Mouse (Mus musculus): Measurements from ENCODE around the gene Adamts8. TPM values are rescaled to one million over a fixed set of nuclear protein-coding genes. Genes with fewer than 3 reads are reported as not detected.

Adamts8 gene
- polyA plus RNA-seq, 1 experiment from 2014 or later, result 16.3 TPM

DNA sequence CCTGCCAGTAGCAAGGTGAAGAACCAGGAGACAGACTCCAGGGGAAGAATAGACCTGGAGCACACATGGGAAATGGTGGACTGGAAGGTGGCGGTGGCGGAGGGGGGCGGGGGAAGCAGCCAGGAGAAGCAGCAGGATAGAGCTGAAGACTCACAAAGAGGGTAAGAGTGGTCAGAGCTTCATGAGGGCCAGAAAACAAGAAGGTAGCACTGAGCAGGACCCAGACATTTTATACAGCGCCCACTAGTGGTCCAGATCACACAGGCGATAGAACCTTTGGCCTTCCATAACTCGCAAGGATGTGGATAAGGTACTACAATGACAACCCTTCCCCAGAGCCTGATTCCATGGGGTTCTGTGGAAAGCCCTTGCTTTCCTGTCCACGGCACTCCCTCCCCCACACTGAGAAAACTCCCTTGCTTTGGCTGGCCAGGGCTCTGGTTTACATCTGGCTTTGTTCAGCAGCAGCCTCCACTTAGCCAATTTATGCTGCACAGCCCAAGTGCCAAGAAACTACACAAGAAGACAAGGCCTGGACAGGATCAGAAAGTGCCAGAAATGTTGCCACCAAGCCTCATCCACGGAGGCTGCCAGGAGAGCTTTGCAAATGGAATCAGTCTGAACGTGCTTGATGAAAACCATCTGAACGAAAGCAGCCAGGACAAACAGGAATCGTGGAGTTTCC lies 34.1 kb downstream of the Adamts8 start:
- H3K4me2 ChIP-seq (ENCODE audit: low read length), result peak overlapping the region; percentile 5; the same call in 1 of the 2 replicates
- peaks cover 3% of the 10 kb centered on the region; the same call in 1 of the 2 replicates for H3K9me3 ChIP-seq (ENCODE audit: control insufficient read depth, low read length)
- no peaks in the 10 kb centered on the region for H3K36me3 ChIP-seq (ENCODE audit: control insufficient read depth, insufficient read depth, low read length)
- peaks cover 14% of the 10 kb centered on the region for H3K4me1 ChIP-seq (replicated peaks; ENCODE audit: control insufficient read depth, insufficient read depth, low read length)
- WGBS, result 42% methylated on average over 11 of the region's 11 CpGs
- DNase-seq (ENCODE audit: low spot score), result peak; percentile 75
- H3K4me3 ChIP-seq (ENCODE audit: low read depth, low read length), result no peak overlapping the region
- no peaks in the 10 kb centered on the region for H3K27me3 ChIP-seq (replicated peaks; ENCODE audit: control insufficient read depth, insufficient read depth, low read length)
- peak overlapping the region; percentile 78 for H3K27ac ChIP-seq (ENCODE audit: low read depth)
- no peak overlapping the region for H3K9ac ChIP-seq (ENCODE audit: low read length)
- peak; percentile 92 for ATAC-seq (replicated peaks; ENCODE audit: low FRiP score, low TSS enrichment, low read depth)

DNA sequence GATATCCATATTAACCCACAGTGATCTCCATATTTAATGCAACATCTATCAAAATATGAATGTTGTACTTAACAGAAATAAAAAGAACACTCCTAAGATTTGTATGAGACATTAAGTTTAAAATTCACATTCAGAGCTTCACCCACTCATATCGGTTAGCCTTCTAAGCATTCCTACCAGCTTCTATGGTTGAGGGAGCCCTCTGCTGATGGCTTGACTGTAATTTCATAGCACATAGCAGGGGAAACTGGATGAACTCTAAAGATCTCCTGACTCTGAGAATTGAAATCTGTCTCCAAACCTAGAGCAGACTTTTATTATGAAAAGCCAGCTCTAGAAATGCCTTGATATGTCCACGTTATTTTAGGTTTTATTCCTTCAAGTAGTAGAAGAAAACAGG lies 38.1 kb downstream of the Adamts8 start:
- Histone ChIP-seq H3K4me2 (ENCODE audit: low read length) (no peak overlapping the region), H3K27ac (ENCODE audit: low read depth) (no peak overlapping the region), H3K4me3 (ENCODE audit: low read depth, low read length) (no peak overlapping the region), H3K27me3 (replicated peaks; ENCODE audit: control insufficient read depth, insufficient read depth, low read length) (no peaks in the 10 kb centered on the region), H3K9ac (ENCODE audit: low read length) (no peak overlapping the region), H3K4me1 (replicated peaks; ENCODE audit: control insufficient read depth, insufficient read depth, low read length) (peaks cover 21% of the 10 kb centered on the region), H3K36me3 (ENCODE audit: control insufficient read depth, insufficient read depth, low read length) (no peaks in the 10 kb centered on the region), H3K9me3 (ENCODE audit: control insufficient read depth, low read length) (peaks cover 3% of the 10 kb centered on the region; the same call in 1 of the 2 replicates)
- DNase-seq (ENCODE audit: low spot score), result no peak
- WGBS, result 56% methylated on average over 2 of the region's 2 CpGs
- ATAC-seq (replicated peaks; ENCODE audit: low FRiP score, low TSS enrichment, low read depth), result no peak

DNA sequence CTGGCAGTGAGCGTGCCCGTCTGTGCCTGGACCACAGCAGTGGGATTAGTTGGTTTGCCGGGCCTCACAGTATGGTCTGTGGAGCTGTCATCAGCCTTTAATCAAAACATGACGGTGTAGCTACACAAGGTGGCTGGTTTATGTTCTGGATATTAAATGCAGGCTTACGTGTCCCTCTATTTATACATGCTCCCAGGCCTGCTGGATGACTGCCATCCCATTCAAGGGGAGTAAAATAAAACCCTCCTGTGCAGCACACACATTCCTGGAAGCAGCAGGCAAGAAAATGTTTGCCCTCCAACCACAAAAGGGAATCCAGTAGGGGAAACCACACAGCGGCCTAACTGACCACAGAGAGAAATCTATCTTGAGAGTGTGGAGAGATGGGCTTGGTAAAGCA lies 43.4 kb downstream of the Adamts8 start:
- no peaks in the 10 kb centered on the region for H3K9me3 ChIP-seq (ENCODE audit: control insufficient read depth, low read length)
- H3K27ac ChIP-seq (ENCODE audit: low read depth), result peak overlapping the region; percentile 51
- 36% methylated on average over 6 of the region's 6 CpGs for WGBS
- no peak overlapping the region for H3K9ac ChIP-seq (ENCODE audit: low read length)
- H3K4me3 ChIP-seq (ENCODE audit: low read depth, low read length), result no peak overlapping the region
- no peak overlapping the region for H3K4me2 ChIP-seq (ENCODE audit: low read length)
- DNase-seq (ENCODE audit: low spot score) (no peak), ATAC-seq (replicated peaks; ENCODE audit: low FRiP score, low TSS enrichment, low read depth) (0 out of 2 replicates have a peak, but pooled peaks have one; percentile 27)
- peaks cover 13% of the 10 kb centered on the region; the same call in 1 of the 2 replicates for H3K4me1 ChIP-seq (replicated peaks; ENCODE audit: control insufficient read depth, insufficient read depth, low read length)
- H3K27me3 ChIP-seq (replicated peaks; ENCODE audit: control insufficient read depth, insufficient read depth, low read length), result no peaks in the 10 kb centered on the region
- no peaks in the 10 kb centered on the region for H3K36me3 ChIP-seq (ENCODE audit: control insufficient read depth, insufficient read depth, low read length)

- Histone ChIP-seq H3K4me1 (replicated peaks; ENCODE audit: control insufficient read depth, insufficient read depth, low read length) (no peaks in the 10 kb centered on the region), H3K9me3 (ENCODE audit: control insufficient read depth, low read length) (no peaks in the 10 kb centered on the region), H3K36me3 (ENCODE audit: control insufficient read depth, insufficient read depth, low read length) (no peaks in the 10 kb centered on the region), H3K27ac (ENCODE audit: low read depth) (no peak overlapping the region), H3K4me3 (ENCODE audit: low read depth, low read length) (no peak overlapping the region), H3K4me2 (ENCODE audit: low read length) (no peak overlapping the region), H3K9ac (ENCODE audit: low read length) (no peak overlapping the region), H3K27me3 (replicated peaks; ENCODE audit: control insufficient read depth, insufficient read depth, low read length) (no peaks in the 10 kb centered on the region)
- WGBS, result 88% methylated on average over 5 of the region's 5 CpGs
- no peak for DNase-seq (ENCODE audit: low spot score)
- ATAC-seq (replicated peaks; ENCODE audit: low FRiP score, low TSS enrichment, low read depth), result no peak
These were observed 50.7 kb downstream of the Adamts8 start for GRCm38 (mm10) chr9:30993106-30993505.

- 69% methylated on average over 12 of the region's 12 CpGs for WGBS
- Histone ChIP-seq H3K36me3 (ENCODE audit: control insufficient read depth, insufficient read depth, low read length) (no peaks in the 10 kb centered on the region), H3K27me3 (replicated peaks; ENCODE audit: control insufficient read depth, insufficient read depth, low read length) (no peaks in the 10 kb centered on the region), H3K4me3 (ENCODE audit: low read depth, low read length) (no peak overlapping the region), H3K4me1 (replicated peaks; ENCODE audit: control insufficient read depth, insufficient read depth, low read length) (no peaks in the 10 kb centered on the region), H3K4me2 (ENCODE audit: low read length) (no peak overlapping the region), H3K27ac (ENCODE audit: low read depth) (no peak overlapping the region), H3K9me3 (ENCODE audit: control insufficient read depth, low read length) (no peaks in the 10 kb centered on the region), H3K9ac (ENCODE audit: low read length) (no peak overlapping the region)
- no peak for ATAC-seq (replicated peaks; ENCODE audit: low FRiP score, low TSS enrichment, low read depth)
- no peak for DNase-seq (ENCODE audit: low spot score)
These were observed 54.5 kb downstream of the Adamts8 start for GRCm38 (mm10) chr9:30996590-30997562.

DNA sequence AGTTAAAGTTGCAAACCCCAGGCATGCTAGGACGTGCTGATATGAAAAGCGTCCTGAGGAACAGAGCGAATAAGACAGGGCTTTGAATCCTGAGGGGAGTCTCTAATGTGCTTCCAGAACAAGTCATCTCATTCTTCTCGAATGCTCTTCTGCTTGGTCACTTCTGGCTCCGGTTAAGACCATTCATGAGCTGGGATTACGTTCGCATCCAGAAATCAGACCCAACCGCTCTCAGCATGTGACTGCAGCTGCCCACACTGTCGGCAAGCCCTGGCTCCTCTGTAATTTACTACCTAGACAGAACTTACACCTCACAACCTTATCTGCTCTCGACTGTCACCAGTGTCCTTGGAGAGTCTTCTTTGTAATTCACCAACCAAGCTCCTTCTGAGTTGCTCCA lies 58.3 kb downstream of the Adamts8 start:
- H3K27ac ChIP-seq (ENCODE audit: low read depth), result no peak overlapping the region
- H3K27me3 ChIP-seq (replicated peaks; ENCODE audit: control insufficient read depth, insufficient read depth, low read length), result no peaks in the 10 kb centered on the region
- DNase-seq (ENCODE audit: low spot score), result no peak
- H3K9ac ChIP-seq (ENCODE audit: low read length), result no peak overlapping the region
- H3K4me1 ChIP-seq (replicated peaks; ENCODE audit: control insufficient read depth, insufficient read depth, low read length), result no peaks in the 10 kb centered on the region
- no peak overlapping the region for H3K4me2 ChIP-seq (ENCODE audit: low read length)
- no peak for ATAC-seq (replicated peaks; ENCODE audit: low FRiP score, low TSS enrichment, low read depth)
- no peaks in the 10 kb centered on the region for H3K9me3 ChIP-seq (ENCODE audit: control insufficient read depth, low read length)
- no peak overlapping the region for H3K4me3 ChIP-seq (ENCODE audit: low read depth, low read length)
- H3K36me3 ChIP-seq (ENCODE audit: control insufficient read depth, insufficient read depth, low read length), result no peaks in the 10 kb centered on the region
- 79% methylated on average over 10 of the region's 10 CpGs for WGBS

GRCm38 (mm10) chr9:31002528-31002927 lies 60.2 kb downstream of the Adamts8 start:
- 84% methylated on average over 4 of the region's 4 CpGs for WGBS
- no peak overlapping the region for H3K4me2 ChIP-seq (ENCODE audit: low read length)
- no peak for DNase-seq (ENCODE audit: low spot score)
- ATAC-seq (replicated peaks; ENCODE audit: low FRiP score, low TSS enrichment, low read depth), result no peak
- no peak overlapping the region for H3K4me3 ChIP-seq (ENCODE audit: low read depth, low read length)
- H3K36me3 ChIP-seq (ENCODE audit: control insufficient read depth, insufficient read depth, low read length), result no peaks in the 10 kb centered on the region
- no peak overlapping the region for H3K27ac ChIP-seq (ENCODE audit: low read depth)
- no peaks in the 10 kb centered on the region for H3K4me1 ChIP-seq (replicated peaks; ENCODE audit: control insufficient read depth, insufficient read depth, low read length)
- H3K27me3 ChIP-seq (replicated peaks; ENCODE audit: control insufficient read depth, insufficient read depth, low read length), result no peaks in the 10 kb centered on the region
- no peaks in the 10 kb centered on the region for H3K9me3 ChIP-seq (ENCODE audit: control insufficient read depth, low read length)
- no peak overlapping the region for H3K9ac ChIP-seq (ENCODE audit: low read length)

GRCm38 (mm10) chr9:31009334-31009733 lies 67.0 kb downstream of the Adamts8 start:
- DNase-seq (ENCODE audit: low spot score) (no peak), ATAC-seq (replicated peaks; ENCODE audit: low FRiP score, low TSS enrichment, low read depth) (no peak)
- Histone ChIP-seq H3K27me3 (replicated peaks; ENCODE audit: control insufficient read depth, insufficient read depth, low read length) (no peaks in the 10 kb centered on the region), H3K4me3 (ENCODE audit: low read depth, low read length) (no peak overlapping the region), H3K4me1 (replicated peaks; ENCODE audit: control insufficient read depth, insufficient read depth, low read length) (peaks cover 15% of the 10 kb centered on the region; the same call in 1 of the 2 replicates), H3K36me3 (ENCODE audit: control insufficient read depth, insufficient read depth, low read length) (no peaks in the 10 kb centered on the region), H3K4me2 (ENCODE audit: low read length) (no peak overlapping the region), H3K9me3 (ENCODE audit: control insufficient read depth, low read length) (no peaks in the 10 kb centered on the region), H3K27ac (ENCODE audit: low read depth) (no peak overlapping the region), H3K9ac (ENCODE audit: low read length) (no peak overlapping the region)
- WGBS, result 93% methylated on average over 2 of the region's 2 CpGs

Data from intestine, embryonic 14.5 days (tissue).